In the genomic region with DNA sequence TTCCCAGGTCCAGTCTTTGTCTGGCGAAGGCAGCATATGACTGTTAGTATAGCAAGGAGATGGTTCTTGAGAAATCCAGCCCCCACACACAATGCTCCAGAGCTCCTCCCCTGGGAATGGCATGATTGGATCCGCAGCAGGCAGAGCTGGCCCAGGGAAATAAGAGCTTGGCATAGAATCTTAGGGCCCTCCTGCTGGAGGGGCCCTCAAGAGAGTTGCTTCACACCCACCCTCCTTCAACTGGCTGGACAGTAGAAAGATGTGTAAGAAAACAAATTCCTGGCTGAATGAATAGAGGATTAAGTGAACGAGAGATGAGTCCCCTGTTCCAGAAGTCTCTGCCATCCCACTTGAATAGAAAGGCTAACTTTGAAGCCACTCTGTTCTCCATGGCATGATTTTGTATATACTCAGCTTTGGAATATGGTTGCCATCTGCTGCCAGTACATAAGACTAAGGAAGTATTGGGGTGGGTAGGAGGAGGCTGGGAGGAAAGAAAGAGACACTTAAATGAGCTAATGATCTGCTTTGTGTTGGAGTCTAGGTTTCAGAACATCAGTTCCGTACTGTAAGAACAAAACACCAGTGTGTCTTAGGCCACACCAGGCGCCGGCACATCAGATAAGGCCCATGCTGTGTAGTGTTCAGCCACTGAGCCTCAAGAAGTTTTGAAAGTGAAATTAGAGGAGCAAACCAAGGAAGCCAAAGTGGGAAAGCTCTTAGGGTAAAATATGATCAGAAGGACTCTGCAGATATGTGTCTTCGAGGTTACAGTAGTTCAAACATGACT, we compare ENCODE assay signal across 17 mouse cellular contexts.
DNase-seq lines count a peak whose midpoint lies in the region; ATAC-seq and TF ChIP-seq lines count a peak whose summit lies in the region.
"Had no signal": no experiment of that assay in that cellular context is flagged by ENCODE, and none has a peak within 500 bp of the region (broad histone marks: within the 10 kb centered on the region; RNA-seq: fewer than 3 reads in every experiment).

No protein-coding gene starts in this region.

- TF ChIP-seq EP300 in heart, adult 2 months (IDR thresholded peaks at IDR 0.05; ENCODE audit: insufficient read depth, low read depth, low read length): 0 out of 2 replicates have a peak, but pooled peaks have one; percentile 11

- TF ChIP-seq POLR2A in heart, adult 2 months (IDR thresholded peaks at IDR 0.05; ENCODE audit: insufficient read depth, low read depth, low read length): no peak
- no peak for TF ChIP-seq POLR2A in lung, adult 2 months (IDR thresholded peaks at IDR 0.05; ENCODE audit: borderline replicate concordance, extremely low read depth, low read depth, low read length)

- H3K4me1 ChIP-seq in embryonic facial prominence, embryonic 15.5 days: 0 out of 2 replicates have a peak, but pooled peaks cover 4% of the 10 kb centered on the region
- H3K4me1 ChIP-seq in embryonic facial prominence, embryonic 10.5 days: no peaks in the 10 kb centered on the region
- peaks cover 11% of the 10 kb centered on the region for H3K4me1 ChIP-seq in heart, adult 2 months (ENCODE audit: control insufficient read depth, insufficient read depth, low read length)
- peaks cover 13% of the 10 kb centered on the region for H3K4me1 ChIP-seq in heart, embryonic 11.5 days (ENCODE audit: control insufficient read depth, insufficient read depth, low read length)
- H3K4me1 ChIP-seq in lung, adult 2 months (ENCODE audit: control insufficient read depth, insufficient read depth, low read length): peaks cover 13% of the 10 kb centered on the region
- H3K4me1 ChIP-seq: embryonic facial prominence, embryonic 12.5 days had no signal

- TF ChIP-seq CTCF in heart, adult 2 months (IDR thresholded peaks at IDR 0.05): no peak
- no peak for TF ChIP-seq CTCF in lung, adult 2 months (IDR thresholded peaks at IDR 0.05; ENCODE audit: insufficient read depth, low read length)

- DNase-seq in embryonic facial prominence, embryonic 10.5 days (ENCODE audit: low spot score): no peak
- DNase-seq in heart, adult 2 months: peak in 1 of 2 experiments; percentile 58
- DNase-seq in lung, postnatal 10 days: peak; percentile 36
- DNase-seq in lung, adult 2 months: no peak
- DNase-seq in skeletal muscle tissue, adult 2 months (ENCODE audit: low read depth, low spot score): peak; percentile 72
- DNase-seq in urinary bladder, postnatal 14 days (ENCODE audit: low spot score): no peak
- DNase-seq: B cell, adult 2 months; cerebellum, postnatal 25 days; kidney, adult 9 months; kidney, postnatal 4 days; layer of hippocampus, postnatal 36 days had no signal

- H3K9me3 ChIP-seq in embryonic facial prominence, embryonic 15.5 days (replicated peaks): no peaks in the 10 kb centered on the region
- no peaks in the 10 kb centered on the region for H3K9me3 ChIP-seq in embryonic facial prominence, embryonic 10.5 days
- H3K9me3 ChIP-seq in heart, embryonic 11.5 days (replicated peaks; ENCODE audit: control insufficient read depth, low read length): no peaks in the 10 kb centered on the region
- H3K9me3 ChIP-seq: embryonic facial prominence, embryonic 12.5 days; forebrain, embryonic 15.5 days; hindbrain, embryonic 10.5 days; midbrain, embryonic 12.5 days had no signal

- ATAC-seq in embryonic facial prominence, embryonic 15.5 days (ENCODE audit: insufficient number of reproducible peaks, low FRiP score, low TSS enrichment, low read depth): no peak
- ATAC-seq in heart, embryonic 11.5 days (replicated peaks; ENCODE audit: insufficient number of reproducible peaks, low FRiP score, low TSS enrichment): no peak
- ATAC-seq: forebrain, embryonic 15.5 days had no signal

- no peak overlapping the region for H3K4me3 ChIP-seq in embryonic facial prominence, embryonic 15.5 days (replicated peaks)
- H3K4me3 ChIP-seq in embryonic facial prominence, embryonic 10.5 days: no peak overlapping the region
- H3K4me3 ChIP-seq in heart, adult 2 months: no peak overlapping the region
- no peak overlapping the region for H3K4me3 ChIP-seq in heart, embryonic 11.5 days (ENCODE audit: low read depth, low read length)
- no peak overlapping the region for H3K4me3 ChIP-seq in lung, adult 2 months (replicated peaks; ENCODE audit: extremely low read depth, low read depth, low read length)
- H3K4me3 ChIP-seq: embryonic facial prominence, embryonic 12.5 days; forebrain, embryonic 15.5 days; hindbrain, embryonic 10.5 days; midbrain, embryonic 12.5 days had no signal

- H3K9ac ChIP-seq in embryonic facial prominence, embryonic 15.5 days: no peak overlapping the region
- H3K9ac ChIP-seq in heart, adult 2 months (ENCODE audit: low read depth, low read length): no peak overlapping the region
- H3K9ac ChIP-seq in heart, embryonic 11.5 days (ENCODE audit: low read depth, low read length): no peak overlapping the region
- H3K9ac ChIP-seq: embryonic facial prominence, embryonic 12.5 days; forebrain, embryonic 15.5 days; midbrain, embryonic 12.5 days had no signal

- no peaks in the 10 kb centered on the region for H3K79me2 ChIP-seq in heart, adult 2 months (replicated peaks; ENCODE audit: control insufficient read depth, insufficient read depth, low read length)

- peak overlapping the region; percentile 39 for H3K27ac ChIP-seq in embryonic facial prominence, embryonic 15.5 days (replicated peaks)
- no peak overlapping the region for H3K27ac ChIP-seq in embryonic facial prominence, embryonic 10.5 days (replicated peaks)
- H3K27ac ChIP-seq in heart, adult 2 months: peak overlapping the region; percentile 44
- H3K27ac ChIP-seq in heart, embryonic 11.5 days (ENCODE audit: low read depth, low read length): no peak overlapping the region
- H3K27ac ChIP-seq: embryonic facial prominence, embryonic 12.5 days; forebrain, embryonic 15.5 days; hindbrain, embryonic 10.5 days; midbrain, embryonic 12.5 days had no signal

- H3K36me3 ChIP-seq in embryonic facial prominence, embryonic 15.5 days: no peaks in the 10 kb centered on the region
- no peaks in the 10 kb centered on the region for H3K36me3 ChIP-seq in embryonic facial prominence, embryonic 10.5 days (replicated peaks)
- peaks cover 17% of the 10 kb centered on the region for H3K36me3 ChIP-seq in heart, adult 2 months (ENCODE audit: control insufficient read depth, insufficient read depth, low read length)
- H3K36me3 ChIP-seq in heart, embryonic 11.5 days (ENCODE audit: control insufficient read depth, insufficient read depth, low read length): no peaks in the 10 kb centered on the region
- H3K36me3 ChIP-seq: embryonic facial prominence, embryonic 12.5 days had no signal

- H3K4me2 ChIP-seq in embryonic facial prominence, embryonic 15.5 days (replicated peaks): no peak overlapping the region
- H3K4me2 ChIP-seq in heart, embryonic 11.5 days: no peak overlapping the region
- H3K4me2 ChIP-seq: embryonic facial prominence, embryonic 12.5 days; forebrain, embryonic 15.5 days; midbrain, embryonic 12.5 days had no signal

- intact Hi-C loops in heart, adult 2 months (cut with DNase I): loop anchor here (5.0 kb wide), 2 partner anchors 199 to 754 kb away; no protein-coding TSS in a partner anchor

- no peaks in the 10 kb centered on the region for H3K27me3 ChIP-seq in embryonic facial prominence, embryonic 15.5 days
- H3K27me3 ChIP-seq in embryonic facial prominence, embryonic 10.5 days (replicated peaks; ENCODE audit: low read depth, poor library complexity, severe bottlenecking): no peaks in the 10 kb centered on the region
- no peaks in the 10 kb centered on the region for H3K27me3 ChIP-seq in heart, adult 2 months (ENCODE audit: control insufficient read depth, insufficient read depth, low read length)
- no peaks in the 10 kb centered on the region for H3K27me3 ChIP-seq in heart, embryonic 11.5 days (ENCODE audit: control insufficient read depth, insufficient read depth, low read length)
- H3K27me3 ChIP-seq: embryonic facial prominence, embryonic 12.5 days; forebrain, embryonic 15.5 days; midbrain, embryonic 12.5 days had no signal

- WGBS in embryonic facial prominence, embryonic 15.5 days: 68% methylated on average over 7 of the region's 7 CpGs
- 82% methylated on average over 7 of the region's 7 CpGs for WGBS in embryonic facial prominence, embryonic 10.5 days
- 59% methylated on average over 7 of the region's 7 CpGs for WGBS in heart, adult 2 months
- 64% methylated on average over 7 of the region's 7 CpGs for WGBS in heart, embryonic 11.5 days (ENCODE audit: insufficient replicate concordance)
- 55% methylated on average over 7 of the region's 7 CpGs for WGBS in lung, adult 2 months

Comparison
In these comparisons a context has a peak if more than half of its experiments do, and no peak if none do; other contexts are left out.
1. H3K27ac ChIP-seq: peak in embryonic facial prominence, embryonic 15.5 days (single experiment) and heart, adult 2 months (single experiment); none in embryonic facial prominence, embryonic 10.5 days (single experiment) and heart, embryonic 11.5 days (single experiment).
2. DNase-seq: peak in lung, postnatal 10 days (single experiment) and skeletal muscle tissue, adult 2 months (single experiment); none in embryonic facial prominence, embryonic 10.5 days (single experiment), lung, adult 2 months (single experiment) and urinary bladder, postnatal 14 days (single experiment).